Mouse (Mus musculus) heart, postnatal 0 days (tissue): ENCODE measurements at regions not wholly inside any gene's neighbourhood (a gene's known extent, or its start where the extent isn't known, plus 50 kb on each side); places are given as distances from the start of the nearest gene placed in this dataset.

ENCODE experiments used
- ATAC-seq: fragments of 200-750 bp; cut with Nextera tagmentation; 2 replicates; pipeline ENCODE4 v1.8.0; 2017; ENCODE audit warnings: low read depth, moderate number of reproducible peaks, moderate library complexity; ENCODE audit not compliant: insufficient read depth
- DNase-seq: peaks from one replicate; pipeline ENCODE4 v3.0.0-alpha.2; 2016; ENCODE audit warnings: low spot score
- H3K27ac ChIP-seq: fragments of 300-500 bp; sonication (generic); 2 replicates; pipeline ENCODE4 v1.5.1; 2014; ENCODE audit warnings: low read depth, mild to moderate bottlenecking
- H3K27me3 ChIP-seq: fragments of 300-500 bp; sonication (generic); 2 replicates; pipeline ENCODE4 v1.6.1; 2014; ENCODE audit warnings: low read length, mixed read lengths; ENCODE audit not compliant: control insufficient read depth, insufficient read depth
- H3K36me3 ChIP-seq: fragments of 300-500 bp; sonication (generic); replicated peaks from 2 replicates; pipeline ENCODE4 v1.6.1; 2014; ENCODE audit warnings: low read length, mixed read lengths; ENCODE audit not compliant: control insufficient read depth, insufficient read depth
- H3K4me1 ChIP-seq: fragments of 300-500 bp; sonication (generic); 2 replicates; pipeline ENCODE4 v1.6.1; 2014; ENCODE audit warnings: antibody characterized with exemption; ENCODE audit not compliant: control insufficient read depth, insufficient read depth
- H3K4me2 ChIP-seq: fragments of 300-500 bp; sonication (generic); 2 replicates; pipeline ENCODE4 v1.6.1; 2014; ENCODE audit warnings: low read depth, mild to moderate bottlenecking, low read length, moderate library complexity
- H3K4me3 ChIP-seq: fragments of 300-500 bp; sonication (generic); 2 replicates; pipeline ENCODE4 v1.5.1; 2014; ENCODE audit warnings: low read depth, low read length
- H3K9ac ChIP-seq: fragments of 300-500 bp; sonication (generic); replicated peaks from 2 replicates; pipeline ENCODE4 v1.6.1; 2014; ENCODE audit warnings: low read depth, low read length, mixed read lengths
- H3K9me3 ChIP-seq: fragments of 300-500 bp; sonication (generic); replicated peaks from 2 replicates; pipeline ENCODE4 v1.6.1; 2016; ENCODE audit warnings: low read length; ENCODE audit not compliant: control insufficient read depth
- CTCF ChIP-seq: IDR thresholded peaks from 2 replicates; pipeline ENCODE4 v1.5.1; 2016; ENCODE audit warnings: antibody characterized with exemption, control low read depth, low read depth
- EP300 ChIP-seq: IDR thresholded peaks from 2 replicates; pipeline ENCODE4 v1.6.1; 2016; ENCODE audit warnings: antibody characterized with exemption, low read depth
- WGBS: fragments of 180-500 bp; shearing (Covaris S2); extraction: QIAGEN DNeasy Blood & Tissue Kit; methylation state at CpG from one replicate; pipeline ENCODE4 v1.1.7; 2014; 5-methylcytosine and 5-hydroxymethylcytosine counted together

DNA sequence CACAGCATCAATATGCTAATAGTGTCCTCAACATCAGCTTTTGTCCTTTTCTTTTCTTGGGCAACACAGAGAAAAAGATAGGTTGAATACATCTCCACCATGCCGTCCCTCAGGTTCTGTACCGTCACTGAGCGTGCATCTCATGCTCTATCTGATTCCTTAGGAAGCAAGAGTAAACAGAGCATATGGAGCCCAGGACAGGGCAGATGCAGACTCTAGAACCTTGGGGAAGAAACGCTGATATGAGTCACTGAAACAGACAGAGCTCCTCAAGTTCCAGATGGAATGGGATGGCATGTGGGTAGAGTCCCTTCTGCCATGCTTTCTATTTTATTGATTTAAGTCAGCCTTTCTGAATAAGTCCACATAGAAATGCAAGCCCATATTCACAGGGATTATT, 206.9 kb downstream of the Hace1 start:
- Histone ChIP-seq H3K9me3 (no peaks in the 10 kb centered on the region), H3K27me3 (no peaks in the 10 kb centered on the region), H3K27ac (no peak overlapping the region), H3K4me1 (0 out of 2 replicates have a peak, but pooled peaks cover 6% of the 10 kb centered on the region), H3K9ac (no peak overlapping the region), H3K4me3 (no peak overlapping the region), H3K36me3 (no peaks in the 10 kb centered on the region), H3K4me2 (no peak overlapping the region)
- no peak for TF ChIP-seq EP300
- TF ChIP-seq CTCF, result no peak
- DNase-seq (no peak), ATAC-seq (no peak)
- WGBS, result 88% methylated on average over 4 of the region's 4 CpGs

DNA sequence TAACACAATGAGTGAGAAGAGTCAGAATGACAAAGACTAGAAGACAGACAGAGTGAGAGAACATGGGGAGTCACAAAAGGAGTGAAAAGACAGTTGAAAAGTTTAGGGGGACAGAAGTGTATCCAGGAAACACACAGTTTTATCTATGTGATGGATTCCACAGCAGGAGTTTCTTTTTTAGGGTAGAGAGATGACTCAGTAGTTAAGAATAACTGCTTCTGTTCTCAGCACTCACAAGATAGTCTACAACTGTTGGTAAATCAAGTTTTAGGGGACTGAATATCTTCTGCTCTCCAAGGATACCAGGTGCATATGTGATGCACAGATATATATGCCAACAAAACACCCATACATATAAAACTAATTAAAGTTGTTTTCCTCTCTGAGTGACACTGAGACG, 210.7 kb downstream of the Hace1 start:
- Histone ChIP-seq H3K9me3 (no peaks in the 10 kb centered on the region), H3K27me3 (no peaks in the 10 kb centered on the region), H3K27ac (no peak overlapping the region), H3K9ac (no peak overlapping the region), H3K4me3 (no peak overlapping the region), H3K36me3 (no peaks in the 10 kb centered on the region), H3K4me1 (no peaks in the 10 kb centered on the region), H3K4me2 (no peak overlapping the region)
- ATAC-seq (no peak), DNase-seq (no peak)
- TF ChIP-seq EP300 (no peak), CTCF (no peak)
- WGBS, result 68% methylated on average over 1 of the region's 1 CpGs

DNA sequence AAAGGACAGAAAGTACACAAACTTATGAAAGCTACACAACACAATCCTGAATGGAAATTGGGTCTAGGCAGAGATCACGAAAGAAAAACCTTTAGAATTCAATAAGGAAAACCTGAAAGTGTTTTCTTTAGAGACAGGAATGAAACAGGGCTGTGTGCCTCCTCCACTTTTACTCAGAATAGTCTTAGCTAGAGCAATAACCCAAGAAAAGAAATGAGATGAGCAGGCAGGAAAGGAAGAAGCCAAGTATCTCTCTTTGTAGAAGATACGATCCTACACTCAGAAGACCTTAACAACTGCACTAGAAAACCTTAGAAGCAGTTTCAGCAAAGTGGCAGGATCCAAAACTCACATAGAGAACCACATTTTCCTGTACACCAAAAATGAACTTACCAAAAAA, 218.0 kb downstream of the Hace1 start:
- ATAC-seq (no peak), DNase-seq (no peak)
- no peak for TF ChIP-seq CTCF
- TF ChIP-seq EP300, result no peak
- H3K4me1 ChIP-seq, result no peaks in the 10 kb centered on the region
- WGBS, result 75% methylated on average over 2 of the region's 2 CpGs
- H3K4me2 ChIP-seq, result no peak overlapping the region
- no peaks in the 10 kb centered on the region for H3K9me3 ChIP-seq
- no peak overlapping the region for H3K27ac ChIP-seq
- H3K36me3 ChIP-seq, result no peaks in the 10 kb centered on the region
- H3K27me3 ChIP-seq, result no peaks in the 10 kb centered on the region
- no peak overlapping the region for H3K9ac ChIP-seq
- no peak overlapping the region for H3K4me3 ChIP-seq

DNA sequence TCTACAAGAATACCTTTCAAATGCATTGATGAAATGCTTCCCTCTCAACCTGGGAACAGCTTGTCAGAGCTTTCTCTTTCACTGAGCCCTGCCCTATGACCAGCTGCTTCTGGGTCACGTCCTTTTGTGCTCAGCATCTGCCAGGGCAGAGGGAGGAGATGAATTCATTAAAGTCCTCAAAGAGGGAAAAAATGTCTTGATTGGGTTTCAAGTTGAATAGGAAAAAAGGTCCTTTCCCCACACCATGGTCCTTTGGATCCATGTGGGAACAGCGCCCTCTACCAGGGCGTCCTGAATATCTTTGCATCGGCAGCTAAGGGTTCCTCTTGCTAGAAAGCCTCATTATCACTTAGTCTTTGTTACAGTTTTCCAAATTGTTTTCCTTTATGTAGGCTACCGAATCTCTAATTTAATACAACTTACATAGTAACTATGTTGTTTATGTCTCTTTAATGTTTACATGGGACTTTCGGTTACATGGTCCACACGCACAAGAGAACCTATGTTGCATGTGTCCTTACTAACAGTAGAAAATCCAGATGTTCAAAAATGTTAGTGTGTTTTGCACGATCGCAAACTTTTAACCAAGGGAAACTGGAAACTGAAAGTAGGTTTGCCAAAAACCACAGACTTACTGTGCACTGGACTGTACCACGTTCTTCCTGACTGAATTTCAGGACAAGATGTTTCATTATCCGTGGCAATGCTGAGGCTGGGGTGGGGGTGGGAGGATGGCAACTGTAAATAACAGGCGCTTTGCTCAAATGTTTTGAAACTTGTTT, 222.6 kb downstream of the Hace1 start:
- Histone ChIP-seq H3K4me1 (no peaks in the 10 kb centered on the region), H3K4me3 (no peak overlapping the region), H3K4me2 (no peak overlapping the region), H3K27ac (no peak overlapping the region), H3K36me3 (no peaks in the 10 kb centered on the region), H3K9ac (no peak overlapping the region), H3K27me3 (no peaks in the 10 kb centered on the region), H3K9me3 (no peaks in the 10 kb centered on the region)
- peak; percentile 71 for TF ChIP-seq CTCF
- no peak for TF ChIP-seq EP300
- 51% methylated on average over 12 of the region's 12 CpGs for WGBS
- peak; percentile 19 for DNase-seq
- ATAC-seq, result no peak

DNA sequence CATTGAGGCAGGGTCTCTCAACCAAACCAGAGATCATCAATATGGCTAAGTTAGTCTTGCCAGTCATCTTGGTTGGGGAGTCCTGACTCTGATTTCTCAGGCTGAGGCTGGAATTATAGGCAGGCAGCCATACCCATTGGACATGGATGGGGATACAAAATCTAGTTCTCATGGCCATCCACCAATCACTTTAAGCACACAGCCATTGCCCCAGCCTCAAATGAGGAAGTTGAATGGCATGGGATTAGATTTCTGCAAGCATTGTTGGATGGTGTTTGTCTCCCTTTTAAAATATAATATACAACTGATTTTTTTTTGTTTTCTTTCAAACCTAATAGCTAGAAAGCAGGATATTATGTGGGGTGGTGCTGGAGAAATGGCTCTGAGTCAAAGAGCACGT, 223.8 kb downstream of the Hace1 start:
- ATAC-seq (no peak), DNase-seq (no peak)
- Histone ChIP-seq H3K4me3 (no peak overlapping the region), H3K9ac (no peak overlapping the region), H3K4me1 (no peaks in the 10 kb centered on the region), H3K9me3 (no peaks in the 10 kb centered on the region), H3K27ac (no peak overlapping the region), H3K4me2 (no peak overlapping the region), H3K36me3 (no peaks in the 10 kb centered on the region), H3K27me3 (no peaks in the 10 kb centered on the region)
- 30% methylated on average over 1 of the region's 1 CpGs for WGBS
- no peak for TF ChIP-seq CTCF
